Mouse (Mus musculus): Measurements from ENCODE around the gene Uty. TPM values are rescaled to one million over a fixed set of nuclear protein-coding genes. Genes with fewer than 3 reads are reported as not detected.

Uty gene
- polyA plus RNA-seq, 1 experiment from 2014 or later, result 11.7 TPM

Other genes with a start within 250 kb of the Uty start
- 34.0 and 52.6 TPM in 2 replicates for gene Eif2s3y, start 235.2 kb downstream of the Uty start, polyA plus RNA-seq (2015; fragmentation: Nextera tagmentation; extraction: Ambion mirVana)
- 15.9 and 17.2 TPM in 2 replicates for gene Ddx3y, start 40.9 kb upstream of the Uty start, polyA plus RNA-seq (2015; fragmentation: Nextera tagmentation; extraction: Ambion mirVana)
- not detected in 2 replicates for gene Usp9y, start 214.0 kb upstream of the Uty start, polyA plus RNA-seq (2015; fragmentation: Nextera tagmentation; extraction: Ambion mirVana)